Mouse (Mus musculus) megakaryocyte-erythroid progenitor cell, adult 5 weeks (primary cell): ENCODE measurements around the gene Cdk5rap2. TPM values are rescaled to one million over a fixed set of nuclear protein-coding genes. Genes with fewer than 3 reads are reported as not detected.

Experiments used
- polyA plus RNA-seq: library from polyadenylated mRNA; stranded (reverse); fragments of >175 nt; gene quantifications from 2 replicates; pipeline ENCODE4 v1.2.3, GENCODE M21; 2012

The Cdk5rap2 gene
- polyA plus RNA-seq: 4.1 and 5.4 TPM in 2 replicates

DNA sequence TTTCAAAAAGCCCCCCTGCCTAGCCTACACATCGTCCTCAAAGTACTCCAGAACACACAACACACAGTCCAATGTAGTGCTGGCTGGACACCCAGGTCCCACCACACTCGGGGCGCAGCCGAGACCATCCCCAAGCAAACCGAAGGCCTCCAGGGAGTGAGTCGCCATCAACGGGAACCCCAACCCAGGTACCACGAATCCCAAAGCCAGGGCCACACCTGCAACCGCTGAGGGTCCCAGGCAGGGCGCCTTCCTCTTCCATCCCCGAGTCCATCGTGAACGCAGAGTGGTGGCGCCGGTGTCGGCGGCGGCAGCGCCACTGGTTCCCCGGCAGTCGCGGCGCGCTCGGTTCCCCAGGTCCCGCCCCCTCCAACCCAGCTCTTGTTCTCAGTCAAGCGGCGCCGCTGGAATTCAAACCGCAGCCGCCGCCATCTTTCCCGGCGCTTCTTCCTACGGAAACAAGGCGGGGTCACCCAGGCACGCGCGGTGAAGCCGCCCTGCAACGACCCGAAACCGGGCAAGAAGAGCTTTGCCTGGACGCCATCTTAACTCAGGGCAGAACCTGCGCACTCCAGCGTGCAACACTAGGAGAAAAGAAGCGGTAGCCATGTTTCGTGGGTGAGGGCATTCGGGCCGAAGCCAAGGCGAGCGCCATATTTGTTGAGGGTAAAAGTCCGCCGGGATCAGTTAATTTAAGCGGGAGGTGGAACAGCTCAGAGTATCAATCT is at the start of gene Cdk5rap2:
Gene Cdk5rap2, minus strand, starts transcription at position 450 of the 728 bp plus-strand sequence.

Other genes with a start within 250 kb of the Cdk5rap2 start
- 54.1 and 62.9 TPM in 2 replicates for gene Megf9, start 124.6 kb upstream of the Cdk5rap2 start, polyA plus RNA-seq